Mouse (Mus musculus) CD4-positive helper T cell, adult 2 months (primary cell): ENCODE measurements around the gene Neurl2.

Source experiments
- DNase-seq: peaks from one replicate; pipeline ENCODE4 v3.0.0-alpha.2; 2012; ENCODE audit warnings: low read depth, missing footprints, low spot score

The Neurl2 gene

GRCm38 (mm10) chr2:164787032-164787431 lies 46.2 kb downstream of the Neurl2 start:
- no peak for DNase-seq

- no peak for DNase-seq
These were observed 46.8 kb downstream of the Neurl2 start for GRCm38 (mm10) chr2:164786388-164786885.

GRCm38 (mm10) chr2:164785481-164786387 lies 47.5 kb downstream of the Neurl2 start, which contains the start of gene Snx21:
Gene Snx21, plus strand, starts transcription at chr2:164785823.
- peak; percentile 85 for DNase-seq

GRCm38 (mm10) chr2:164784869-164785420 lies 48.3 kb downstream of the Neurl2 start:
- DNase-seq = no peak

GRCm38 (mm10) chr2:164783926-164784581 lies 49.2 kb downstream of the Neurl2 start:
- DNase-seq = peak; percentile 32

- no peak for DNase-seq
These were observed 51.4 kb downstream of the Neurl2 start for GRCm38 (mm10) chr2:164781876-164782275.
